Mouse (Mus musculus): ENCODE data around the gene Rpl38. TPM values are rescaled to one million over a fixed set of nuclear protein-coding genes. Genes with fewer than 3 reads are reported as not detected.

The Rpl38 gene
- polyA plus RNA-seq, 1 experiment from 2014 or later: 935 TPM

DNA sequence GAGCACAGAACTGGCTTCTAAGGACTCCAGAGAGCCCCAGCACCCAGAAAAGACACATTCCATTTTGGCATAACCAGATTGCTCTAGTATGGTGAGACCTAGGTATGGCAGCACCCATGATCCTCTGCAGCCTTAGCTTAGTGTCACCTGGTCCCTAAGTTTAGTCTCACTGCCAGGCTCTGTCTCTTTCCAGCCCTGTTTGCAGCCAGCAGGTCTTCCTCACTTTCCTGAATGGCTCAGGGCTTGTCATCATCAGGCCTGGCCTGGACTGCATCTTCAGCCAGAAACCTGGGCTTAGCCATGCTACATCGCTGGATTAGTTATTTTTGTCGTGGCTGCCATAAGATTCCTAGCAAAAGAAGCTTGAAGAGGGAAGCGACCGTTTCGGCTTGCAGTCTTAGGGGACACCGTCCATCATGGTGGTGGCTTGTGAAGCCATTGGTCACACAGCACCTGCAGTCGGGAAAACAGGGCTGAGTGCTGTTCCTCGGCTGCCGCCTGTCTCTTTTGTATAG is 17.3 kb downstream of the Rpl38 start:
- no peak for TF ChIP-seq CTCF (IDR thresholded peaks at IDR 0.05; ENCODE audit: low read depth)
- Histone ChIP-seq H3K27ac (ENCODE audit: low read depth, low read length) (no peak overlapping the region), H3K27me3 (replicated peaks; ENCODE audit: control insufficient read depth, insufficient read depth, low read length) (no peaks in the 10 kb centered on the region), H3K36me3 (ENCODE audit: control insufficient read depth, insufficient read depth) (peaks cover 25% of the 10 kb centered on the region), H3K4me1 (replicated peaks; ENCODE audit: control insufficient read depth, insufficient read depth, low read length) (0 out of 2 replicates have a peak, but pooled peaks cover 3% of the 10 kb centered on the region), H3K9me3 (ENCODE audit: control insufficient read depth) (no peaks in the 10 kb centered on the region), H3K4me3 (ENCODE audit: low read depth, low read length) (no peak overlapping the region), H3K4me2 (replicated peaks; ENCODE audit: low read depth) (no peak overlapping the region), H3K9ac (ENCODE audit: low read depth, low read length) (no peak overlapping the region)
- no peak for ATAC-seq
- 85% methylated on average over 9 of the region's 9 CpGs for WGBS

DNA sequence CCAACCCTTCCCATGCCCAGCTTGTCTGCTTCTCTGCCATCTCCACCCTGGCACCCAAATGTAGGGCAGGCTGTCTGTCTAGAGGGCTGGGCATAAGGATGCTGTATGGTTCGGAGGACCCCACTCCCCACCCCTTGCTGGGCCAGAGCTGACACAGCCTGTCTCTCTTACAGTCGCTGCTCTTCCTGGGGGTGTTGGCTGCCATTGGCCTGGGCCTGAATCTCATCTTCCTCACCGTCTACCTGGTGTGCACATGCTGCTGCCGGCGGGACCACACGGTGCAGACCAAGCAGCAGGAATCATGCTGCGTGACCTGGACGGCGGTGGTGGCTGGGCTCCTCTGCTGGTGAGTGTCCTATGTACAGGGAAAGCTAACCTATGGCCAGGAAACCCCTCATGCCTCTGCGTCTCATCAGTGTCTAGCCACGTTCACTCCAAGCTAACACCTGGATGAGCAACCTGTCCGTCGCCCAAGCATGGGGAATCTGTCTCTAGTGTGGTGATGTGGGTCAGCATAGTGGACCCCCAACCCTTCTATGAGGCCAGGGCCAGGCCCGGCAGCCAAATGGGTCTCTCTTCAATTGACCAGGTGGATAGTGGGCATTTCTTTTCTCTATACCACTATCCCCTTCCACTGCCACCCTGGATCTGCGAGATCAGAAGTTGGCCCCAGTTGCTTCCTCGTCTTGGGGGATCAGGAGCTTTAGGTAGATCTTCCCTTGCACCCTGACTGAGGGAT is 18.1 kb downstream of the Rpl38 start:
- TF ChIP-seq CTCF (IDR thresholded peaks at IDR 0.05; ENCODE audit: low read depth): no peak
- 94% methylated on average over 16 of the region's 16 CpGs for WGBS
- Histone ChIP-seq H3K27me3 (replicated peaks; ENCODE audit: control insufficient read depth, insufficient read depth, low read length) (no peaks in the 10 kb centered on the region), H3K27ac (ENCODE audit: low read depth, low read length) (no peak overlapping the region), H3K4me1 (replicated peaks; ENCODE audit: control insufficient read depth, insufficient read depth, low read length) (0 out of 2 replicates have a peak, but pooled peaks cover 3% of the 10 kb centered on the region), H3K4me3 (ENCODE audit: low read depth, low read length) (no peak overlapping the region), H3K9ac (ENCODE audit: low read depth, low read length) (no peak overlapping the region), H3K36me3 (ENCODE audit: control insufficient read depth, insufficient read depth) (peaks cover 26% of the 10 kb centered on the region), H3K9me3 (ENCODE audit: control insufficient read depth) (no peaks in the 10 kb centered on the region), H3K4me2 (replicated peaks; ENCODE audit: low read depth) (no peak overlapping the region)
- ATAC-seq: no peak

DNA sequence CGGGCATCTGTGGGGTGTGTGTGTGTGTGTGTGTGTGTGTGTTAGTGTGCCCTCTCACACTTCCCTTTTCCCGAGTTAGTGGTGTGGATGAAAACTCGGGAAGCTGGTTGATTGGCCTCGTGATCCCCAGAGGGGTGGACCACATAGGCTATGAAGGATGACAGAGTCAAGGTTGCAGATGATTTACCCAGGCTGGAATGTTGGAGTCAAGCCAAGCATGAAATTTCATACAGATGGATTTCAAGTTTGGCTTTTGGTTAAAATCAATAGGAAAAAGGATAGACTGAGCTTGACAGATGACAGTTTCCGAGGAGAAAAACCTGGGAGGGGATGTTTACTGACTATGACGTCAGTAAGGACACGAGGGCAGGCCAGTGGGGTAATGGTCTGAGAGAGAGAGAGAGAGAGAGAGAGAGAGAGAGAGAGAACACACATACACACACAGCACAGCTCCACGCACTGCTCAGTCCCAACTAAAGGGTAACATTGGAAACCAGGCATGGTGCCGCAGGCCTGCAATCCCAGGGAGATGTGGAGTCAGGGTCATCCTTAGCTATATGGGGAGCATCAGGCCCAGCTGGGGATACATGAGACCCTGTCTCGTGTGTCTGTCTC is 19.4 kb downstream of the Rpl38 start:
- H3K36me3 ChIP-seq (ENCODE audit: control insufficient read depth, insufficient read depth): peaks cover 37% of the 10 kb centered on the region
- H3K4me2 ChIP-seq (replicated peaks; ENCODE audit: low read depth): no peak overlapping the region
- no peaks in the 10 kb centered on the region for H3K27me3 ChIP-seq (replicated peaks; ENCODE audit: control insufficient read depth, insufficient read depth, low read length)
- no peak overlapping the region for H3K9ac ChIP-seq (ENCODE audit: low read depth, low read length)
- no peaks in the 10 kb centered on the region for H3K9me3 ChIP-seq (ENCODE audit: control insufficient read depth)
- H3K27ac ChIP-seq (ENCODE audit: low read depth, low read length): no peak overlapping the region
- no peaks in the 10 kb centered on the region for H3K4me1 ChIP-seq (replicated peaks; ENCODE audit: control insufficient read depth, insufficient read depth, low read length)
- ATAC-seq: no peak
- 44% methylated on average over 10 of the region's 10 CpGs for WGBS
- TF ChIP-seq CTCF (IDR thresholded peaks at IDR 0.05; ENCODE audit: low read depth): no peak
- H3K4me3 ChIP-seq (ENCODE audit: low read depth, low read length): no peak overlapping the region

DNA sequence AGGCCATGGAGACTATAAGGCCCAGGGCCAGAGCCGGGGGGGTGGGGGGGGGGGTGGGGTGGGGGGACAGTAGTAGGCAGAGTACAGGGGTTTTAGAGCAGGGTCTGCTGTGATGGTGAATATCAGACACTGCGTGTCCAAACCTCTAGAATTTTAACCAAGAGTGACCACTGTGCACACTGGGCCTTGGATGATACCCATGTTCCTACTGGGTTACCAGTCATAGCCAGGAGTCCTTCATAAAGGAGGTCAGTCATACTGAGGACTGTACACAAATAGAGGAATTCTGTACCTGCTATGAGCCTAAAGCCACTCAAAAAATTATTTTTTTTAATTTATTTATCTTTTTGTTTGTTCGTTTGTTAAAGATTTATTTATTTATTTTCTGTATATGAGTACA is 20.4 kb downstream of the Rpl38 start:
- Histone ChIP-seq H3K4me3 (ENCODE audit: low read depth, low read length) (no peak overlapping the region), H3K4me2 (replicated peaks; ENCODE audit: low read depth) (no peak overlapping the region), H3K9ac (ENCODE audit: low read depth, low read length) (no peak overlapping the region), H3K27me3 (replicated peaks; ENCODE audit: control insufficient read depth, insufficient read depth, low read length) (no peaks in the 10 kb centered on the region), H3K36me3 (ENCODE audit: control insufficient read depth, insufficient read depth) (peaks cover 42% of the 10 kb centered on the region), H3K9me3 (ENCODE audit: control insufficient read depth) (no peaks in the 10 kb centered on the region), H3K4me1 (replicated peaks; ENCODE audit: control insufficient read depth, insufficient read depth, low read length) (no peaks in the 10 kb centered on the region), H3K27ac (ENCODE audit: low read depth, low read length) (no peak overlapping the region)
- WGBS: 99% methylated on average over 2 of the region's 3 CpGs
- no peak for ATAC-seq
- TF ChIP-seq CTCF (IDR thresholded peaks at IDR 0.05; ENCODE audit: low read depth): no peak

DNA sequence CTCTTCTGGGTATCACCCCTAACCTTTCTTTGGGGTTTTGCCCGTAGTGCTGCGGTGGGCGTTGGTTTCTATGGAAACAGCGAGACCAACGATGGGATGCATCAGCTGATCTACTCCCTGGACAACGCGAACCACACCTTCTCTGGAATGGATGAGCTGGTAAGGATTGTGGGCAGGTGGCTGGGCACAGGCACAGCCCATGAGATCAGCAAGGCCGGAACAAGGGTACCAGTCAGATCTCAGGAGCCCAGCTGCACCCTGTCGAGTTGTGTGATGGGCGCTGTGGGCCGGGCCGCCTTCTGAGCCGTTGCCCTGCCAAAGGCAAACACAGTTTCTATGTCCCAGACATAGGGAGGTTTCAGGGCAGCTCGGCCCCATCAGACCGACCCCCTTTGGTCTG is 21.9 kb downstream of the Rpl38 start:
- H3K4me3 ChIP-seq (ENCODE audit: low read depth, low read length): no peak overlapping the region
- 87% methylated on average over 15 of the region's 15 CpGs for WGBS
- H3K4me2 ChIP-seq (replicated peaks; ENCODE audit: low read depth): no peak overlapping the region
- no peaks in the 10 kb centered on the region for H3K4me1 ChIP-seq (replicated peaks; ENCODE audit: control insufficient read depth, insufficient read depth, low read length)
- no peak for ATAC-seq
- no peak overlapping the region for H3K9ac ChIP-seq (ENCODE audit: low read depth, low read length)
- H3K9me3 ChIP-seq (ENCODE audit: control insufficient read depth): no peaks in the 10 kb centered on the region
- peaks cover 49% of the 10 kb centered on the region for H3K36me3 ChIP-seq (ENCODE audit: control insufficient read depth, insufficient read depth)
- no peaks in the 10 kb centered on the region for H3K27me3 ChIP-seq (replicated peaks; ENCODE audit: control insufficient read depth, insufficient read depth, low read length)
- no peak for TF ChIP-seq CTCF (IDR thresholded peaks at IDR 0.05; ENCODE audit: low read depth)
- no peak overlapping the region for H3K27ac ChIP-seq (ENCODE audit: low read depth, low read length)

DNA sequence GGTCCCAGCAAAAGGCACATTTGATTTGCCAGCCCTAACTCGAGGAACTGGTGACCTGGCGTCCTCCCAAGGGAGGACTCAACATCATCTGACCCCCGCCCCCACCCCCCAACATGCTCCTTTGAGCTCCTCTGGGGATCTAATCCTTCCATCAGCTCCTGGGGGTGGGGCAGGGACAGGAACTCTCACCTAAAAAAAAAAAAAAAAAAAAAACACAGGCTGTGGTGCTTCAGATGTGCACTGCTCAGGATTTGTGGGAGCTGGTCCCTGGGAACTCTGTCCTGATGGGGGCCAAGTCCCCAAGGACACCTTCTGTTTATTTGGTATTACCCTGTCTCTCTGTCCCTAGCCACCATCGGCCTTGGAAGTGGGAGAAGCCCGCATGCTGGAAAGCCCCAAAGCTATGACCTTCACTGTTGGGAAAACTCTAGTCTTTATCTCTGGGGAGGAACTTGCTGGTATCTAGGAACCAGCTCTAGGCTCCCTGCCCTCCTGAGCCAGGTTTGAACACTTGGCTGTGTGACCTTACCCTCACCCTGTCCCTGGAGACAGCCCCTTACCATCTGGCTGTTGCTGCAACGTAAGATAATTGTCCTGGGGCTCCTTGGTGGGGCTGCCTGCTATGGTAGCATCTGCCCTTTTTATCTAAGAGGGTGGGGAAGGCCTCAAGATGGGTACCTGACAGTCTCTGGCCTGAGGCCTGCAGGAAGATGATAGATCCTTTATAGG is 23.3 kb downstream of the Rpl38 start:
- Histone ChIP-seq H3K4me3 (ENCODE audit: low read depth, low read length) (no peak overlapping the region), H3K9me3 (ENCODE audit: control insufficient read depth) (no peaks in the 10 kb centered on the region), H3K27me3 (replicated peaks; ENCODE audit: control insufficient read depth, insufficient read depth, low read length) (no peaks in the 10 kb centered on the region), H3K36me3 (ENCODE audit: control insufficient read depth, insufficient read depth) (peaks cover 42% of the 10 kb centered on the region), H3K4me1 (replicated peaks; ENCODE audit: control insufficient read depth, insufficient read depth, low read length) (no peaks in the 10 kb centered on the region), H3K9ac (ENCODE audit: low read depth, low read length) (no peak overlapping the region), H3K4me2 (replicated peaks; ENCODE audit: low read depth) (no peak overlapping the region), H3K27ac (ENCODE audit: low read depth, low read length) (no peak overlapping the region)
- no peak for TF ChIP-seq CTCF (IDR thresholded peaks at IDR 0.05; ENCODE audit: low read depth)
- WGBS: 71% methylated on average over 6 of the region's 6 CpGs
- ATAC-seq: no peak

All from intestine, postnatal 0 days (tissue).